Mouse (Mus musculus) CH12.LX (cell line): ENCODE data around the gene Vmn2r83. TPM values are rescaled to one million over a fixed set of nuclear protein-coding genes. Genes with fewer than 3 reads are reported as not detected.

Experiments
- DNase-seq: peaks from one replicate; pipeline ENCODE4 v3.0.0-alpha.2; 2013; ENCODE audit errors: extremely low read depth
- H3K27ac ChIP-seq: 2 replicates; pipeline ENCODE4 v1.5.1; 2012; ENCODE audit warnings: low read depth, mild to moderate bottlenecking, control low read depth, moderate library complexity; ENCODE audit not compliant: insufficient read depth
- H3K27me3 ChIP-seq: replicated peaks from 2 replicates; pipeline ENCODE3; 2012; ENCODE audit warnings: inconsistent platforms
- H3K36me3 ChIP-seq, 2 experiments: replicated peaks in 1 of 2; 2 replicates each; pipeline versions ENCODE3 to v1.6.1; 2012; ENCODE audit warnings: inconsistent platforms in 1 of 2, low read length in 1 of 2, mild to moderate bottlenecking in 1 of 2, mixed read lengths in 1 of 2, moderate library complexity in 1 of 2; ENCODE audit not compliant: control insufficient read depth in 1 of 2, insufficient read depth in 1 of 2
- H3K4me1 ChIP-seq, 2 experiments: 2 replicates each; pipeline ENCODE4 v1.6.1; 2012; ENCODE audit warnings: inconsistent platforms in 1 of 2, moderate library complexity in 1 of 2; ENCODE audit not compliant: insufficient read depth in 2 of 2, control insufficient read depth in 1 of 2
- H3K4me2 ChIP-seq: 2 replicates; pipeline ENCODE4 v1.6.1; 2012; ENCODE audit warnings: low read depth, mild to moderate bottlenecking, control low read depth; ENCODE audit not compliant: poor library complexity, insufficient read depth, severe bottlenecking
- H3K4me3 ChIP-seq, 3 experiments: fragments of 150-350 bp in 1 of 3; sonication (generic) in 1 of 3; replicated peaks in 1 of 3; 2 replicates each; pipeline versions ENCODE3 to v1.5.1; 2011 to 2012; ENCODE audit warnings: low read depth in 2 of 3, low read length in 2 of 3, mild to moderate bottlenecking in 2 of 3, moderate library complexity in 2 of 3, control low read depth in 1 of 3, improper control_type of control experiment in 1 of 3, inconsistent platforms in 1 of 3, mixed read lengths in 1 of 3; ENCODE audit not compliant: poor library complexity in 1 of 3
- H3K79me2 ChIP-seq: replicated peaks from 2 replicates; pipeline ENCODE4 v1.6.1; 2012; ENCODE audit warnings: mild to moderate bottlenecking, moderate library complexity; ENCODE audit not compliant: control insufficient read depth, poor library complexity, insufficient read depth, severe bottlenecking; ENCODE audit errors: extremely low read depth
- H3K9ac ChIP-seq: 2 replicates; pipeline ENCODE4 v1.6.1; 2012; ENCODE audit warnings: low read depth, mild to moderate bottlenecking, control low read depth, moderate library complexity; ENCODE audit not compliant: insufficient read depth
- H3K9me3 ChIP-seq: replicated peaks from 2 replicates; pipeline ENCODE3; 2012; ENCODE audit warnings: low read length, inconsistent platforms, mixed read lengths
- BHLHE40 ChIP-seq: IDR thresholded peaks from 2 replicates; pipeline ENCODE4 v1.6.1; 2011; ENCODE audit warnings: mild to moderate bottlenecking, low read depth, low read length, improper control_type of control experiment
- CHD2 ChIP-seq: IDR thresholded peaks from 2 replicates; pipeline ENCODE4 v1.6.1; 2011; ENCODE audit warnings: low read length, improper control_type of control experiment
- E2F4 ChIP-seq: IDR thresholded peaks from 2 replicates; pipeline ENCODE4 v1.6.1; 2011; ENCODE audit warnings: low read depth, low read length, improper control_type of control experiment; ENCODE audit not compliant: insufficient replicate concordance
- ETS1 ChIP-seq: conservative IDR thresholded peaks from 2 replicates; pipeline ENCODE4 v1.6.1; 2012; ENCODE audit warnings: low read depth, mild to moderate bottlenecking, inconsistent platforms, low read length, improper control_type of control experiment, moderate library complexity
- GABPA ChIP-seq: IDR thresholded peaks from 2 replicates; pipeline ENCODE4 v1.6.1; 2012; ENCODE audit warnings: low read depth, low read length, improper control_type of control experiment, inconsistent platforms; ENCODE audit not compliant: insufficient replicate concordance
- HCFC1 ChIP-seq: IDR thresholded peaks from 2 replicates; pipeline ENCODE4 v1.6.1; 2012; ENCODE audit warnings: low read depth, mild to moderate bottlenecking, inconsistent platforms, low read length, improper control_type of control experiment
- IRF4 ChIP-seq: IDR thresholded peaks from 2 replicates; pipeline ENCODE4 v1.6.1; 2014; ENCODE audit warnings: low read depth, mild to moderate bottlenecking, inconsistent platforms, low read length, improper control_type of control experiment
- JUN ChIP-seq: IDR thresholded peaks from 2 replicates; pipeline ENCODE4 v1.6.1; 2011; ENCODE audit warnings: low read depth, mild to moderate bottlenecking, low read length, improper control_type of control experiment, moderate library complexity; ENCODE audit not compliant: insufficient read depth
- KAT2A ChIP-seq: IDR thresholded peaks from 2 replicates; pipeline ENCODE4 v1.6.1; 2012; ENCODE audit warnings: low read length, improper control_type of control experiment, inconsistent platforms; ENCODE audit not compliant: insufficient replicate concordance
- MAFK ChIP-seq: IDR thresholded peaks from 2 replicates; pipeline ENCODE4 v1.6.1; 2011; ENCODE audit warnings: low read length, improper control_type of control experiment; ENCODE audit not compliant: insufficient replicate concordance
- MAZ ChIP-seq: IDR thresholded peaks from 2 replicates; pipeline ENCODE4 v1.6.1; 2012; ENCODE audit warnings: low read depth, mild to moderate bottlenecking, inconsistent platforms, low read length, improper control_type of control experiment, moderate library complexity
- MYC ChIP-seq: IDR thresholded peaks from 2 replicates; pipeline ENCODE4 v1.6.1; 2011; ENCODE audit warnings: low read depth, mild to moderate bottlenecking, improper control_type of control experiment, low read length
- NELFE ChIP-seq: IDR thresholded peaks from 2 replicates; pipeline ENCODE4 v1.6.1; 2011; ENCODE audit warnings: low read depth, low read length, improper control_type of control experiment
- PAX5 ChIP-seq: IDR thresholded peaks from 2 replicates; pipeline ENCODE4 v1.6.1; 2012; ENCODE audit warnings: low read length, inconsistent platforms, mixed read lengths
- RAD21 ChIP-seq: IDR thresholded peaks from 2 replicates; pipeline ENCODE4 v1.6.1; 2011; ENCODE audit warnings: low read depth, mild to moderate bottlenecking, low read length, improper control_type of control experiment, moderate library complexity
- RCOR1 ChIP-seq: conservative IDR thresholded peaks from 2 replicates; pipeline ENCODE4 v1.6.1; 2012; ENCODE audit warnings: low read depth, mild to moderate bottlenecking, inconsistent platforms, low read length, improper control_type of control experiment
- TBP ChIP-seq: conservative IDR thresholded peaks from 2 replicates; pipeline ENCODE4 v1.6.1; 2011; ENCODE audit warnings: low read depth, low read length, improper control_type of control experiment
- USF1 ChIP-seq: IDR thresholded peaks from 2 replicates; pipeline ENCODE4 v1.6.1; 2014; ENCODE audit warnings: low read depth, mild to moderate bottlenecking, inconsistent platforms, low read length, improper control_type of control experiment
- USF2 ChIP-seq: conservative IDR thresholded peaks from 2 replicates; pipeline ENCODE4 v1.6.1; 2011; ENCODE audit warnings: low read depth, low read length, improper control_type of control experiment
- ZC3H11A ChIP-seq: IDR thresholded peaks from 2 replicates; pipeline ENCODE4 v1.6.1; 2012; ENCODE audit warnings: low read depth, mild to moderate bottlenecking, inconsistent platforms, low read length, improper control_type of control experiment
- ZKSCAN1 ChIP-seq: IDR thresholded peaks from 2 replicates; pipeline ENCODE4 v1.6.1; 2012; ENCODE audit warnings: low read depth, inconsistent platforms, low read length, improper control_type of control experiment, borderline replicate concordance
- ZNF384 ChIP-seq: IDR thresholded peaks from 2 replicates; pipeline ENCODE4 v1.6.1; 2012; ENCODE audit warnings: low read depth, low read length, improper control_type of control experiment, inconsistent platforms
- dilution Hi-C: fragments of 300-500 bp; cut with MboI; formaldehyde crosslinking; loops from 2 replicates; pipeline ENCODE4 v1.14.3; 2020; ENCODE audit warnings: low sequenced_read_pairs; ENCODE audit not compliant: extremely low pct_unique_long_range_greater_than_20kb, extremely low pct_ligation_motif_present
- in situ Hi-C: fragments of 300-500 bp; cut with MboI; formaldehyde crosslinking; loops from 3 replicates; pipeline ENCODE4 v1.14.3; 2019; ENCODE audit warnings: low sequenced_read_pairs, low pct_ligation_motif_present, low pct_unique_long_range_greater_than_20kb, mixed read lengths
- polyA plus RNA-seq: library from polyadenylated mRNA; unstranded; fragments of >175 nt; gene quantifications from 2 replicates; pipeline ENCODE4 v1.2.1, GENCODE M21; 2012; ENCODE audit warnings: low read depth; ENCODE audit not compliant: insufficient read length
- total RNA-seq, 2 experiments: library from RNA; depleted of rRNA; stranded (reverse); fragments of 300-350 nt in 1 of 2; fragments of >200 nt in 1 of 2; gene quantifications; 2 replicates each; pipeline ENCODE4 v1.2.3; 2012 to 2014

Gene Vmn2r83
- total and polyA plus RNA-seq, 3 experiments, result not detected

GRCm38 (mm10) chr10:79524433-79524832 lies 55.9 kb downstream of the Vmn2r83 start:
- H3K4me3 ChIP-seq, result no peak overlapping the region
- TF ChIP-seq HCFC1, result no peak
- TF ChIP-seq GABPA, result no peak
- no peak for TF ChIP-seq ETS1
- TF ChIP-seq E2F4, result no peak
- TF ChIP-seq USF2, result no peak
- TF ChIP-seq MAFK, result no peak
- TF ChIP-seq ZKSCAN1, result no peak
- TF ChIP-seq, all 38 proteins: peak for 0
- Histone ChIP-seq H3K79me2 (no peaks in the 10 kb centered on the region), H3K4me2 (no peak overlapping the region), H3K27me3 (no peaks in the 10 kb centered on the region), H3K9me3 (no peaks in the 10 kb centered on the region), H3K9ac (no peak overlapping the region), H3K27ac (no peak overlapping the region), H3K36me3 (peaks cover 0 to 39% of the 10 kb centered on the region in 2 experiments), H3K4me1 (no peaks in the 10 kb centered on the region)
- in situ Hi-C loops, result loop anchor here (25.0 kb wide), 1 partner anchor 112 kb away; no protein-coding TSS in a partner anchor
- dilution Hi-C loops, result no loop called here
- DNase-seq, result no peak

DNA sequence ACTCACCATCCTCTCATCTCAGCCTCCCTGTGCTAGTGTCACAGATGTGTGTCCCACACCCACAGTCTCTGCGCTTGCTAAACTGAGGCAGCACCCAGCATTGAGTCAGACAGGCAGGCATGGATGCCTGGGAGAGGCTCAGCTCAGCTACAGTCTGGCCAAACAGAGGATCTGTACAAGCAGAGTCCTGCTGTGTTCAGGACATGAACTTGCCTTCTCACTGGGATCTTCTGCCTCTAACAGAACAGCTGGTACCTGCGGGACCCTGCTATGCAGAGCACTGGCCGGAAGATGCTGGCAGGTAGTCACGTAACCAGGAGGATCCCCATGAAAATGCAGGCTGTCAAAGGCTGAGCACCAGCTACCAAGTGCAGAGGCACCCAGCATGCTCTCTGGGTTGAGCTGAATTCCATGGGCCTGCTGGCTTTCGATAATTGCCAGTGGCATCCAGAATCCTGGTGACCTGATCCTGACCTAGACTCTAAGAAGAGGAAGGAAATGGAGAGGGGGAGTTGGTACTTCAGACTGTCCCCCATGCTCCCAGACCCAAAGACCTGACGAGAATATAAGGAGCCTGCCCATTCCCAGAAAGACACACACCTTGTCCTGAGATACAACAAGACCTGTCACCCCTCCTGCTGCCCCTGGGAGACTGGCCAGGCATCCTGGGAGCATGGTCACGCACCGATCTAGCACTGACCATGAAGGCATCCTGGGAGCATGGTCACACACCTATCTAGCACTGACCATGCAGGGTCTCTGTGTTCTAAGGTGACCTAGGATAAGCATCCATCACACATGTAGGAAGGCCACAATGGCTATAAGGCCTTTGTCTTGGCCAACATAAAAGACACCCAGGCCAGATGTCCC lies 57.2 kb downstream of the Vmn2r83 start:
- Histone ChIP-seq H3K4me3 (no peak overlapping the region), H3K27me3 (no peaks in the 10 kb centered on the region), H3K36me3 (peaks cover 0 to 48% of the 10 kb centered on the region in 2 experiments), H3K4me1 (no peaks in the 10 kb centered on the region), H3K4me2 (no peak overlapping the region), H3K79me2 (no peaks in the 10 kb centered on the region), H3K27ac (no peak overlapping the region), H3K9ac (no peak overlapping the region), H3K9me3 (no peaks in the 10 kb centered on the region)
- no peak for DNase-seq
- in situ Hi-C loops, result no loop called here
- dilution Hi-C loops, result no loop called here
- TF ChIP-seq RCOR1, result no peak

- H3K9me3 ChIP-seq, result no peaks in the 10 kb centered on the region
- no peak overlapping the region for H3K4me2 ChIP-seq
- H3K4me1 ChIP-seq, result no peaks in the 10 kb centered on the region
- TF ChIP-seq E2F4 (no peak), IRF4 (no peak), PAX5 (no peak), MYC (no peak), ZNF384 (no peak), KAT2A (no peak), BHLHE40 (no peak), RAD21 (no peak), ZC3H11A (no peak), MAZ (no peak), JUN (no peak), CHD2 (no peak), MAFK (no peak), USF2 (no peak), TBP (no peak), NELFE (no peak), USF1 (no peak), GABPA (no peak)
- H3K27me3 ChIP-seq, result no peaks in the 10 kb centered on the region
- H3K9ac ChIP-seq, result no peak overlapping the region
- no peaks in the 10 kb centered on the region for H3K79me2 ChIP-seq
- dilution Hi-C loops, result no loop called here
- in situ Hi-C loops, result no loop called here
- H3K27ac ChIP-seq, result no peak overlapping the region
- DNase-seq, result no peak
- peaks cover 0 to 56% of the 10 kb centered on the region in 2 experiments for H3K36me3 ChIP-seq
- H3K4me3 ChIP-seq, result no peak overlapping the region
Measured at GRCm38 (mm10) chr10:79526661-79527452, 58.3 kb downstream of the Vmn2r83 start.
